12 mouse cellular contexts compared by ENCODE assay signal in the genomic region with DNA sequence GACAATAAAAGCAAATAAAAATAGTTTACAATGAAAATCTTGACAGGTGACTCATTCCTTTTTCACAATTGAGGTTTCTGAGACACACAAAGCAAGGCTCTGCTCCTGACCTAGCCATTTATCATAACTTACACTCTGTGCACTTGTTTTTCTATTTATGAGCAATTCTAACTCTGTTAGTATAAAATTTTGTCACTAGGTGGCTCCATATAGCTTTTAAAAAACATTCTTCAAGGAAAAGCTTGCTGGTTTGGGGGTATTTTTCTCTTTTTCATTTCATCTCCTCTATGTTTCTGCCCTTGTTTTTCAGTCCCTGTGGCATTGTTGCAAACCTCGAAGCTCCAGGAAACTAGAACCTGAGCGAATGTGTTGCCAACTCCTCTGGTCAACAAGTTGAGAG.
A peak's percentile ranks its signal among the peaks of the same experiment; 100 is the strongest.
DNase-seq lines count a peak whose midpoint lies in the region; ATAC-seq and TF ChIP-seq lines count a peak whose summit lies in the region.
"Had no signal": no experiment of that assay in that cellular context is flagged by ENCODE, and none has a peak within 500 bp of the region (broad histone marks: within the 10 kb centered on the region; RNA-seq: fewer than 3 reads in every experiment).

No protein-coding gene starts in this region.

- H3K9ac ChIP-seq in hindbrain, embryonic 14.5 days = no peak overlapping the region
- no peak overlapping the region for H3K9ac ChIP-seq in hindbrain, embryonic 13.5 days
- H3K9ac ChIP-seq in heart, embryonic 12.5 days = no peak overlapping the region
- H3K9ac ChIP-seq: liver, embryonic 15.5 days; stomach, embryonic 15.5 days had no signal

- 44% methylated on average over 2 of the region's 2 CpGs for WGBS in hindbrain, embryonic 14.5 days
- 39% methylated on average over 2 of the region's 2 CpGs for WGBS in hindbrain, embryonic 13.5 days
- WGBS in heart, embryonic 12.5 days = 39% methylated on average over 2 of the region's 2 CpGs

- no peak overlapping the region for H3K4me2 ChIP-seq in hindbrain, embryonic 14.5 days (replicated peaks)
- H3K4me2 ChIP-seq in hindbrain, embryonic 13.5 days = no peak overlapping the region
- no peak overlapping the region for H3K4me2 ChIP-seq in heart, embryonic 12.5 days
- H3K4me2 ChIP-seq: liver, embryonic 15.5 days; stomach, embryonic 15.5 days had no signal

- H3K27me3 ChIP-seq in hindbrain, embryonic 14.5 days (ENCODE audit: control insufficient read depth, insufficient read depth, low read length) = no peaks in the 10 kb centered on the region
- H3K27me3 ChIP-seq in hindbrain, embryonic 13.5 days = no peaks in the 10 kb centered on the region
- no peaks in the 10 kb centered on the region for H3K27me3 ChIP-seq in heart, embryonic 12.5 days (replicated peaks)
- H3K27me3 ChIP-seq: liver, embryonic 15.5 days; stomach, embryonic 15.5 days had no signal

- H3K4me1 ChIP-seq in hindbrain, embryonic 14.5 days (replicated peaks; ENCODE audit: control insufficient read depth, insufficient read depth, low read length) = no peaks in the 10 kb centered on the region
- H3K4me1 ChIP-seq in hindbrain, embryonic 13.5 days (replicated peaks) = no peaks in the 10 kb centered on the region
- H3K4me1 ChIP-seq in heart, embryonic 12.5 days (replicated peaks) = no peaks in the 10 kb centered on the region
- H3K4me1 ChIP-seq: liver, embryonic 15.5 days; stomach, embryonic 15.5 days had no signal

- TF ChIP-seq POLR2A in brain, embryonic 14.5 days (IDR thresholded peaks at IDR 0.05; ENCODE audit: borderline replicate concordance, extremely low read depth, insufficient read depth, insufficient read length, poor library complexity, severe bottlenecking) = no peak

- H3K4me3 ChIP-seq in hindbrain, embryonic 14.5 days (replicated peaks; ENCODE audit: low read length) = no peak overlapping the region
- H3K4me3 ChIP-seq in hindbrain, embryonic 13.5 days = no peak overlapping the region
- H3K4me3 ChIP-seq in heart, embryonic 12.5 days = no peak overlapping the region
- H3K4me3 ChIP-seq: erythroblast, embryonic 14.5 days; liver, embryonic 15.5 days; stomach, embryonic 15.5 days had no signal

- no peak for ATAC-seq in hindbrain, embryonic 14.5 days (ENCODE audit: low FRiP score)
- no peak for ATAC-seq in hindbrain, embryonic 13.5 days (ENCODE audit: low FRiP score)
- ATAC-seq in heart, embryonic 12.5 days (ENCODE audit: insufficient number of reproducible peaks, low FRiP score) = no peak

- H3K27ac ChIP-seq in hindbrain, embryonic 14.5 days = no peak overlapping the region
- no peak overlapping the region for H3K27ac ChIP-seq in hindbrain, embryonic 13.5 days
- H3K27ac ChIP-seq in heart, embryonic 12.5 days (ENCODE audit: poor library complexity, severe bottlenecking) = no peak overlapping the region
- H3K27ac ChIP-seq: liver, embryonic 15.5 days; macrophage; stomach, embryonic 15.5 days had no signal

- H3K36me3 ChIP-seq in hindbrain, embryonic 14.5 days (replicated peaks; ENCODE audit: control insufficient read depth, insufficient read depth) = no peaks in the 10 kb centered on the region
- H3K36me3 ChIP-seq in hindbrain, embryonic 13.5 days = no peaks in the 10 kb centered on the region
- H3K36me3 ChIP-seq in heart, embryonic 12.5 days = no peaks in the 10 kb centered on the region
- H3K36me3 ChIP-seq: liver, embryonic 15.5 days; stomach, embryonic 15.5 days had no signal

- peak; percentile 77 for DNase-seq in hindbrain, embryonic 14.5 days (ENCODE audit: low spot score)
- peak; percentile 1 for DNase-seq in 3134 (ENCODE audit: extremely low read depth, insufficient read length, low spot score)
- peak; percentile 9 for DNase-seq in 3T3-L1 (ENCODE audit: low read depth, low spot score)
- DNase-seq in brain, embryonic 14.5 days (ENCODE audit: low read depth) = peak; percentile 72
- no peak for DNase-seq in natural killer cell, adult 2 months (ENCODE audit: low spot score in 2 of 2)
- DNase-seq: kidney, adult 9 months had no signal

- no peaks in the 10 kb centered on the region for H3K9me3 ChIP-seq in hindbrain, embryonic 14.5 days (ENCODE audit: control insufficient read depth, low read length)
- H3K9me3 ChIP-seq in hindbrain, embryonic 13.5 days = no peaks in the 10 kb centered on the region
- no peaks in the 10 kb centered on the region for H3K9me3 ChIP-seq in heart, embryonic 12.5 days (replicated peaks)
- H3K9me3 ChIP-seq: liver, embryonic 15.5 days; stomach, embryonic 15.5 days had no signal

- TF ChIP-seq CTCF in brain, embryonic 14.5 days (IDR thresholded peaks at IDR 0.05; ENCODE audit: borderline replicate concordance, extremely low read depth, insufficient read depth, insufficient read length) = no peak

Comparison
In these comparisons a context has a peak if more than half of its experiments do, and no peak if none do; other contexts are left out.
1. DNase-seq: peak in hindbrain, embryonic 14.5 days (single experiment), 3134 (single experiment), 3T3-L1 (single experiment) and brain, embryonic 14.5 days (single experiment); none in natural killer cell, adult 2 months (0 of 2).